Mouse (Mus musculus): ENCODE measurements around the gene Kcnk16. TPM values are rescaled to one million over a fixed set of nuclear protein-coding genes. Genes with fewer than 3 reads are reported as not detected.

Gene Kcnk16
- polyA plus RNA-seq, 1 experiment: 0.05 TPM

- Histone ChIP-seq H3K27me3 (ENCODE audit: control insufficient read depth) (no peaks in the 10 kb centered on the region), H3K4me3 (replicated peaks) (no peak overlapping the region), H3K4me1 (ENCODE audit: control insufficient read depth) (no peaks in the 10 kb centered on the region), H3K36me3 (ENCODE audit: control insufficient read depth) (no peaks in the 10 kb centered on the region), H3K9me3 (ENCODE audit: control insufficient read depth, low read length) (no peaks in the 10 kb centered on the region; the same call in 1 of the 2 replicates)
- TF ChIP-seq GATA1 (IDR thresholded peaks at IDR 0.05; ENCODE audit: low read length): no peak
- TF ChIP-seq TAL1 (IDR thresholded peaks at IDR 0.05; ENCODE audit: low read length): no peak
Measured at GRCm38 (mm10) chr14:20242454-20242853, 26.5 kb downstream of the Kcnk16 start.

GRCm38 (mm10) chr14:20234403-20234802, 34.6 kb downstream of the Kcnk16 start:
- H3K4me1 ChIP-seq (ENCODE audit: control insufficient read depth): no peaks in the 10 kb centered on the region; the same call in 1 of the 2 replicates
- H3K27me3 ChIP-seq (ENCODE audit: control insufficient read depth): no peaks in the 10 kb centered on the region
- no peaks in the 10 kb centered on the region; the same call in 1 of the 2 replicates for H3K9me3 ChIP-seq (ENCODE audit: control insufficient read depth, low read length)
- H3K36me3 ChIP-seq (ENCODE audit: control insufficient read depth): no peaks in the 10 kb centered on the region
- no peak overlapping the region for H3K4me3 ChIP-seq (replicated peaks)
- TF ChIP-seq GATA1 (IDR thresholded peaks at IDR 0.05; ENCODE audit: low read length) (no peak), TAL1 (IDR thresholded peaks at IDR 0.05; ENCODE audit: low read length) (no peak)

- no peaks in the 10 kb centered on the region for H3K9me3 ChIP-seq (ENCODE audit: control insufficient read depth, low read length)
- no peaks in the 10 kb centered on the region for H3K27me3 ChIP-seq (ENCODE audit: control insufficient read depth)
- TF ChIP-seq GATA1 (IDR thresholded peaks at IDR 0.05; ENCODE audit: low read length) (no peak), TAL1 (IDR thresholded peaks at IDR 0.05; ENCODE audit: low read length) (no peak)
- H3K4me1 ChIP-seq (ENCODE audit: control insufficient read depth): peaks cover 5% of the 10 kb centered on the region
- no peaks in the 10 kb centered on the region for H3K36me3 ChIP-seq (ENCODE audit: control insufficient read depth)
- no peak overlapping the region for H3K4me3 ChIP-seq (replicated peaks)
Measured at GRCm38 (mm10) chr14:20233016-20233980, 35.7 kb downstream of the Kcnk16 start.

- H3K4me3 ChIP-seq (replicated peaks): no peak overlapping the region
- no peaks in the 10 kb centered on the region for H3K27me3 ChIP-seq (ENCODE audit: control insufficient read depth)
- peaks cover 8% of the 10 kb centered on the region for H3K4me1 ChIP-seq (ENCODE audit: control insufficient read depth)
- TF ChIP-seq GATA1 (IDR thresholded peaks at IDR 0.05; ENCODE audit: low read length): no peak
- no peak for TF ChIP-seq TAL1 (IDR thresholded peaks at IDR 0.05; ENCODE audit: low read length)
- H3K9me3 ChIP-seq (ENCODE audit: control insufficient read depth, low read length): no peaks in the 10 kb centered on the region
- H3K36me3 ChIP-seq (ENCODE audit: control insufficient read depth): no peaks in the 10 kb centered on the region
Measured at GRCm38 (mm10) chr14:20230063-20230491, 38.9 kb downstream of the Kcnk16 start.

GRCm38 (mm10) chr14:20229437-20229836, 39.6 kb downstream of the Kcnk16 start:
- H3K27me3 ChIP-seq (ENCODE audit: control insufficient read depth): no peaks in the 10 kb centered on the region
- no peak overlapping the region for H3K4me3 ChIP-seq (replicated peaks)
- H3K36me3 ChIP-seq (ENCODE audit: control insufficient read depth): no peaks in the 10 kb centered on the region
- no peaks in the 10 kb centered on the region for H3K9me3 ChIP-seq (ENCODE audit: control insufficient read depth, low read length)
- peaks cover 8% of the 10 kb centered on the region for H3K4me1 ChIP-seq (ENCODE audit: control insufficient read depth)
- TF ChIP-seq TAL1 (IDR thresholded peaks at IDR 0.05; ENCODE audit: low read length) (no peak), GATA1 (IDR thresholded peaks at IDR 0.05; ENCODE audit: low read length) (no peak)

- no peaks in the 10 kb centered on the region for H3K36me3 ChIP-seq (ENCODE audit: control insufficient read depth)
- H3K4me3 ChIP-seq (replicated peaks): no peak overlapping the region
- peaks cover 8% of the 10 kb centered on the region for H3K4me1 ChIP-seq (ENCODE audit: control insufficient read depth)
- no peak for TF ChIP-seq TAL1 (IDR thresholded peaks at IDR 0.05; ENCODE audit: low read length)
- no peak for TF ChIP-seq GATA1 (IDR thresholded peaks at IDR 0.05; ENCODE audit: low read length)
- H3K9me3 ChIP-seq (ENCODE audit: control insufficient read depth, low read length): no peaks in the 10 kb centered on the region
- no peaks in the 10 kb centered on the region for H3K27me3 ChIP-seq (ENCODE audit: control insufficient read depth)
Measured at GRCm38 (mm10) chr14:20228336-20228735, 40.7 kb downstream of the Kcnk16 start.

- no peak overlapping the region for H3K4me3 ChIP-seq (replicated peaks)
- peaks cover 8% of the 10 kb centered on the region for H3K4me1 ChIP-seq (ENCODE audit: control insufficient read depth)
- no peaks in the 10 kb centered on the region for H3K9me3 ChIP-seq (ENCODE audit: control insufficient read depth, low read length)
- H3K36me3 ChIP-seq (ENCODE audit: control insufficient read depth): no peaks in the 10 kb centered on the region
- no peak for TF ChIP-seq TAL1 (IDR thresholded peaks at IDR 0.05; ENCODE audit: low read length)
- no peak for TF ChIP-seq GATA1 (IDR thresholded peaks at IDR 0.05; ENCODE audit: low read length)
- H3K27me3 ChIP-seq (ENCODE audit: control insufficient read depth): no peaks in the 10 kb centered on the region
Measured at GRCm38 (mm10) chr14:20226982-20227381, 42.0 kb downstream of the Kcnk16 start.

GRCm38 (mm10) chr14:20226488-20226887, 42.5 kb downstream of the Kcnk16 start:
- Histone ChIP-seq H3K4me1 (ENCODE audit: control insufficient read depth) (peaks cover 8% of the 10 kb centered on the region), H3K36me3 (ENCODE audit: control insufficient read depth) (no peaks in the 10 kb centered on the region)

GRCm38 (mm10) chr14:20225525-20225924, 43.5 kb downstream of the Kcnk16 start:
- TF ChIP-seq TAL1 (IDR thresholded peaks at IDR 0.05; ENCODE audit: low read length) (no peak), GATA1 (IDR thresholded peaks at IDR 0.05; ENCODE audit: low read length) (no peak)
- H3K4me3 ChIP-seq (replicated peaks): no peak overlapping the region
- H3K4me1 ChIP-seq (ENCODE audit: control insufficient read depth): peaks cover 8% of the 10 kb centered on the region
- H3K27me3 ChIP-seq (ENCODE audit: control insufficient read depth): no peaks in the 10 kb centered on the region
- no peaks in the 10 kb centered on the region for H3K9me3 ChIP-seq (ENCODE audit: control insufficient read depth, low read length)
- H3K36me3 ChIP-seq (ENCODE audit: control insufficient read depth): no peaks in the 10 kb centered on the region

More at GRCm38 (mm10) chr14:20226488-20226887, 42.5 kb downstream of the Kcnk16 start:
- no peak overlapping the region for H3K4me3 ChIP-seq (replicated peaks)
- no peaks in the 10 kb centered on the region for H3K27me3 ChIP-seq (ENCODE audit: control insufficient read depth)
- no peak for TF ChIP-seq TAL1 (IDR thresholded peaks at IDR 0.05; ENCODE audit: low read length)
- no peak for TF ChIP-seq GATA1 (IDR thresholded peaks at IDR 0.05; ENCODE audit: low read length)
- H3K9me3 ChIP-seq (ENCODE audit: control insufficient read depth, low read length): no peaks in the 10 kb centered on the region
